Mouse (Mus musculus) kidney, adult 2 months (tissue): ENCODE measurements around the gene Hectd2.

ENCODE experiments used
- CTCF ChIP-seq: fragments of 200-500 bp; conservative IDR thresholded peaks from 2 replicates; pipeline ENCODE4 v1.5.1; 2011; ENCODE audit warnings: low read depth, mild to moderate bottlenecking, control low read depth, low read length, moderate library complexity, mixed read lengths; ENCODE audit not compliant: insufficient read depth, insufficient read length
- POLR2A ChIP-seq: fragments of 200-500 bp; IDR thresholded peaks from one replicate; pipeline ENCODE4 v1.6.1; 2011; ENCODE audit warnings: low read depth, low read length, control low read depth

DNA sequence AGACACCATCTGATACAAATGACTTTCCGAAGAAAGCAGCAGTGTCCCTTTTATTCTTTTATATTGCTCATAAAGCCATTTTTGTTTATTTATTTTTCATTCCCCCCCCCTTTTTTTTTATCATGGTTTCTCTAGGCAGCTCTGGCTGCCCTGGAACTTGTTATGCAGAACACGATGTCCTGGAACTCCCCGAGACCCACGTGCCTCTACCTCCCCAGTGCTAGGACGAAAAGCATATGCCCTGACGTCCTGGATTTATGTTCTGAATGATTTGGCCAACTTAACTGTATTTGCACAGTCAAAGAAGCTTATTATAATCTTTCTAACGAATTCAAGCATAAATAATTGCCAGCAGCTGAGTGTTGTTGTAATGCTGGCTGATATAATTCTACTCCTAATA, 13.7 kb upstream of the Hectd2 start:
- TF ChIP-seq POLR2A (no peak), CTCF (no peak)
